Mouse (Mus musculus): ENCODE data around the gene Spock2. TPM values are rescaled to one million over a fixed set of nuclear protein-coding genes. Genes with fewer than 3 reads are reported as not detected.

The Spock2 gene
- 8.6 and 8.9 TPM in 2 replicates for polyA plus RNA-seq (2016; fragmentation: Nextera tagmentation; extraction: Ambion mirVana)

DNA sequence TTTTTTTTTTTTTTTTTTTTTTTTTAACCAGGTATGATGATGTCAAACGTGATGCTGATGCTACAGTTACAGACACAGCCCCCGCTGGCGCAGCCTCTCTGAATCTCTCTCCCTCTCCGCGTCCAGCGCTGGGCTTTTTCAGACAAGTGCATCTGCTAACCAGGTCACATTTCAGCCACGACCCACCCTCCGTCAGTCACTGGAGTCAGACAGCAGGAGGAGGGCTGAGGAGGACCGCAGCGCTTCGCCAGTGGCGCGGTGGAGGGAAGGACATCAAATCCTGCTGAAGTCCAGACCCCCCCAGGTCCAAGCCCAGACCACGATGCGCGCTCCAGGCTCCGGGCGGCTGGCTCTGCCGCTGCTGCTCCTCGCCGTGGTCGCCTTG, at the start of gene Spock2:
Spock2 (plus strand) TSS at position 74 of the 385 bp plus-strand sequence.
- H3K27me3 ChIP-seq (replicated peaks; ENCODE audit: low read depth, poor library complexity, severe bottlenecking): peaks cover 83% of the 10 kb centered on the region

DNA sequence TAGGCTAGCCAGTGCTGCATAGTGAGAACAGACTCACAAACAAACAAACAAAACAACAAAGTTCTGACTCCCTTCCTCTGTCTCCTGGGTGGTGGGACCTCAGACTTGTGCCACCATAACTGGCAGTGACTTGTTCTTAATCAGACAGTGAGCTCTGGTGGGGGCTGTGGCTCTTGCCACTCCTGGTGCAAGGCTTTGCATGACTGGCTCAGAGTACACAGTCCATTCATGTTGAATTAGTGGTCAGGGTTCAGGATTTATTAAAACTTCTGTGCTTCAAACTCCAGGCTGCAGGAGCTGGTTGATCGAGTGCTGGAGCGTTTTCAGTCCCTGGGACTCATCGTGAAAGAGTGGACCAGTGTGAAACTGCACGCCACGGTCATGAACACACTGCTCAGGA, 43.8 kb upstream of the Spock2 start:
- Histone ChIP-seq H3K27me3 (replicated peaks; ENCODE audit: low read depth, poor library complexity, severe bottlenecking) (no peaks in the 10 kb centered on the region), H3K9me3 (peaks cover 4% of the 10 kb centered on the region; the same call in 1 of the 2 replicates), H3K4me1 (peaks cover 6% of the 10 kb centered on the region), H3K4me3 (no peak overlapping the region), H3K36me3 (replicated peaks) (peaks cover 12% of the 10 kb centered on the region; the same call in 1 of the 2 replicates), H3K27ac (replicated peaks) (no peak overlapping the region)
- WGBS: 84% methylated on average over 5 of the region's 5 CpGs
- no peak for DNase-seq (ENCODE audit: low spot score)

More for the DNA sequence above, at the start of gene Spock2:
- H3K4me1 ChIP-seq: peaks cover 35% of the 10 kb centered on the region
- H3K4me3 ChIP-seq: peak within 1 kb of the TSS; percentile 65
- WGBS: under 1% methylated on average over 22 of the region's 22 CpGs
- peak; percentile 76 for DNase-seq (ENCODE audit: low spot score)
- peak within 1 kb of the TSS; percentile 61 for H3K27ac ChIP-seq (replicated peaks)
- H3K36me3 ChIP-seq (replicated peaks): no peaks in the 10 kb centered on the region
- no peaks in the 10 kb centered on the region for H3K9me3 ChIP-seq

DNA sequence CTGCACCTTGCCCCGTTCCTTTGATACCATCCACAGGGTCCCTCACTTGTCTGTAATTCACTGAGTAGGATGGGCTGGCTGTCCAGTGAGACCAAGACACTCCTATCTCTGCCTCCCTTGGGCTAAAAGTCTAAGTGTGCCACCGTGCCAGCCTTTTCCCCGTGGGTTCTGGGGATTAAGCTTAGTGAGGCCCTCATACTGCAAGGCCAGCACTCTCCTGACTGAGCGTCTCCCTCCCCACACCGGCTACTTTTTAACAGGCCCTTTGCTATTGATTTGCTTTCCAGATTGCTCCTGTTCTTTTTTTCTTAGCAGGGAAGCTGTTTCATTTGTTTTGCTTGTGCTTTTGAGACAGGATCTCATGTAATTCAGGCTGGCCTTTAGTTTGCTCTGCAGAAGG, 43.1 kb upstream of the Spock2 start:
- Histone ChIP-seq H3K27me3 (replicated peaks; ENCODE audit: low read depth, poor library complexity, severe bottlenecking) (no peaks in the 10 kb centered on the region), H3K4me3 (no peak overlapping the region), H3K36me3 (replicated peaks) (peaks cover 12% of the 10 kb centered on the region; the same call in 1 of the 2 replicates), H3K9me3 (peaks cover under 1% of the 10 kb centered on the region; the same call in 1 of the 2 replicates), H3K27ac (replicated peaks) (no peak overlapping the region), H3K4me1 (peaks cover 6% of the 10 kb centered on the region)
- WGBS: 48% methylated on average over 5 of the region's 5 CpGs
- DNase-seq (ENCODE audit: low spot score): no peak

DNA sequence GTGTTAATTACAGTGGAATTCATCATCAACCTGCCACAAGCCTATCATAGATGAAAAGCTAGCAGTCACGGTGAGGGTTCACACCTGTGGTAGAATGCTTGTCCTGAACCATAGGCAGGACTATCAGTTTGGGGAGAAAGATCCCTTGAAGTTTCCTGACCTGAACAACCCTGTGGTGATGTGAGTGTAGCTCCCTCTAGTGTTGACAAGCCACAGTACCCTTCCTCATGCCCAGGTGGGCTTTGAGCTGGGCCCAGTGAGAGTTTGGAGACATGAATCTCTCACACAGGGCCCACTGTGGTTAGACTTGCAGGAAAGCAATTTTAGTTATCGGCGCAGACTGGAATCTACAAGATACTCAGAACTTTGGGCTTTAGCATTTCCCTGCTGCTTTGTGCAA, 39.5 kb upstream of the Spock2 start:
- Histone ChIP-seq H3K9me3 (no peaks in the 10 kb centered on the region), H3K4me1 (no peaks in the 10 kb centered on the region), H3K27ac (replicated peaks) (no peak overlapping the region), H3K4me3 (no peak overlapping the region), H3K36me3 (replicated peaks) (peaks cover 12% of the 10 kb centered on the region; the same call in 1 of the 2 replicates), H3K27me3 (replicated peaks; ENCODE audit: low read depth, poor library complexity, severe bottlenecking) (no peaks in the 10 kb centered on the region)
- 78% methylated on average over 3 of the region's 3 CpGs for WGBS
- DNase-seq (ENCODE audit: low spot score): peak; percentile 47

DNA sequence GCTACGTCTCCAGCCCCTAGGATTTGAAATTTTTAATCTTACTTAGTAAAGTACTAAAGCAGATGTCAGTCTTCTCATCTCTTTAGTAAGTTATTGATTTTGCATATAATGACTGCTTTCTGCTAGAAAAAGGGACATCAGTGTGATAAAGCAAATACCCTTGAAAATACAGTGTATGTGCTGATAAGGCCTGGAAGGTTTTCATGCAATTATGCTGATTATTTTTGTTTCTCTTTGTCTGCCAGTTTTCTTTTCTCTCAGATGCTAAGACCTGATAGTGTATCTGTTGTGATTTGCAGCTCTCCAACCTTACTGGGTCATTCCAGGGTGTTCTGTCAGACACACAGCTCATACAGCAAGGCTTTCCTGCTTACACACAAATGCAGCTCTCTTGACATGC, 30.9 kb upstream of the Spock2 start:
- Histone ChIP-seq H3K9me3 (no peaks in the 10 kb centered on the region), H3K4me3 (no peak overlapping the region), H3K4me1 (peaks cover 6% of the 10 kb centered on the region), H3K36me3 (replicated peaks) (no peaks in the 10 kb centered on the region), H3K27ac (replicated peaks) (no peak overlapping the region), H3K27me3 (replicated peaks; ENCODE audit: low read depth, poor library complexity, severe bottlenecking) (no peaks in the 10 kb centered on the region)
- no peak for DNase-seq (ENCODE audit: low spot score)
- WGBS: 90% methylated on average over 1 of the region's 1 CpGs

DNA sequence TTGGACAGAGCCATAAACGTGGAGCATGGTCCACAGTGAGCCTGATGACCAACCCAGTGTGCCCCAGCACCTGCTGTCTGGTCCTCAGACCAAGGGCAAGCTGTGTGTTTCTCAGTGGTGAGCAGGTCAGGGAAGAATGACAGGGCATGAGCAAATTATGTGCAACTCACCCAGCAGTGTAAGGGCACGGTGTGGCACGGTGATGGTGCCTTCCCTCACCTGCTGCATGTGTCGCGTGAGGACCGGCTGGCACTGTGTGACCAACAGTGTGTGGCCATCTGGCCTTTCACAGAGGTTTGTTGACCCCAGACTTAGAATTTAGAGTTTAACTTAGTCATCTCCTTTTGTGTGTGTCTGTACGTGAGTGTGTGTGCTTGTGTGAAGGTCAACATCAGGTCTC, 28.8 kb upstream of the Spock2 start:
- WGBS: 94% methylated on average over 7 of the region's 7 CpGs
- no peaks in the 10 kb centered on the region for H3K36me3 ChIP-seq (replicated peaks)
- H3K4me3 ChIP-seq: no peak overlapping the region
- no peaks in the 10 kb centered on the region for H3K27me3 ChIP-seq (replicated peaks; ENCODE audit: low read depth, poor library complexity, severe bottlenecking)
- no peaks in the 10 kb centered on the region for H3K9me3 ChIP-seq
- no peak for DNase-seq (ENCODE audit: low spot score)
- H3K27ac ChIP-seq (replicated peaks): no peak overlapping the region
- peaks cover 22% of the 10 kb centered on the region for H3K4me1 ChIP-seq

DNA sequence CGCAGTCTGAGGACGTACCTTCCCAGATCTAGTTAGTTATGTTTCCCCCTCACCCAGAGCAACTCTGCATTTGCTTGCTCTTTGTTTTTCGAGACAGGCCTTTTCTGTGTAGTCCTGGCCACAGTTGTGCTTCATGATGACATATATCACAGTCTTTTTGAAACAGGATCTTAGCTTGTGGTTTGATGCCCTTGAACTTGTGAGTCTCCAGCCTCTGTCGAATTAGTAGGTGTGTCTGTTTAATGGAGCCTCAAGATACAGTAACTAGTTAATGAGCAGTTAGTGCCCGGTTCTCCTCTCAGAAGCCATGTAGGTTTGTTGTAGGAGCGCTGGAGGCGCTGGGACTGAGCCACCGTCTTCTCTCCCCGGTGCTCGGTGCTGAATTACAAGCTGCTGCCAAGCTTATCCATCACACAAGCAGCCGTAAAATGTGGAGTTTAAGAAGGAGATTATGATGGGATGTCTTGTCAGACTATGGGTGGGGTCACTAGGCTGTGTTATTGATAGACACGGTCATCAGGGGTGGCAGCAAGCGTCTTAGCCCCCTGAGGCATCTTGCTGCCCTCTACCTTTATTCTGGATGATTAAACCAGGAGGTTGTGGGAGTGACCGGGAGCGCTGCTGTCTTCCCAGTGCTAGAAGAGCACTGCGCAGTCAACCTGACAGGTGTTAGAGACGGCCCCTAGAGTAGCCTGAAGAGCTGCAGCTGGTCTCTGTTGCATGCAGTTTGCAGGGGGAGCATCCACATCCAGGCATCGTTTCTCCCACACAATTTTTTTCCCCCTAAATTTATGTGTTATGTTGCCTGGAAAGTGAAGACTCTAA, 28.1 kb upstream of the Spock2 start:
- no peak for DNase-seq (ENCODE audit: low spot score)
- WGBS: 78% methylated on average over 18 of the region's 18 CpGs
- Histone ChIP-seq H3K4me1 (peaks cover 22% of the 10 kb centered on the region), H3K36me3 (replicated peaks) (no peaks in the 10 kb centered on the region), H3K4me3 (no peak overlapping the region), H3K27me3 (replicated peaks; ENCODE audit: low read depth, poor library complexity, severe bottlenecking) (no peaks in the 10 kb centered on the region), H3K9me3 (no peaks in the 10 kb centered on the region), H3K27ac (replicated peaks) (no peak overlapping the region; the same call in 1 of the 2 replicates)

DNA sequence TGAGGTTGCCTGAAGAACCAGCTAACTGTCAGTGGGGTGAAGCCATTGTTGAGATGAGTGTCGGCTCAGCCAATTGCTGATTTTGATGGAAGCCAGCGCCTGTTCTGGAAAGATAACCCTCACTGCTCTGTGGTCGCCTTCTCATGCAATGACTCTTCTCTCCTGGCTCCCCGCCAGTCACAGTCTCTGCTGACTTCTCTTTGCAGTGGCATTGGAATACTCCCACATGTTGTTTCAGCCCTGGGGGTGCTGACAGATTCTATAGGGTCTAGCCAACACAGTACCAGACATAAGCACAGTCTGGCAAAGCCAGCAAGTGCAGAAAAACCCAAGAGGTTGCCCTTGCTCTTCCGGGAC, 27.5 kb upstream of the Spock2 start:
- Histone ChIP-seq H3K36me3 (replicated peaks) (no peaks in the 10 kb centered on the region), H3K27ac (replicated peaks) (no peak overlapping the region), H3K9me3 (no peaks in the 10 kb centered on the region), H3K4me1 (peaks cover 22% of the 10 kb centered on the region), H3K27me3 (replicated peaks; ENCODE audit: low read depth, poor library complexity, severe bottlenecking) (no peaks in the 10 kb centered on the region), H3K4me3 (no peak overlapping the region)
- 84% methylated on average over 5 of the region's 5 CpGs for WGBS
- DNase-seq (ENCODE audit: low spot score): no peak

DNA sequence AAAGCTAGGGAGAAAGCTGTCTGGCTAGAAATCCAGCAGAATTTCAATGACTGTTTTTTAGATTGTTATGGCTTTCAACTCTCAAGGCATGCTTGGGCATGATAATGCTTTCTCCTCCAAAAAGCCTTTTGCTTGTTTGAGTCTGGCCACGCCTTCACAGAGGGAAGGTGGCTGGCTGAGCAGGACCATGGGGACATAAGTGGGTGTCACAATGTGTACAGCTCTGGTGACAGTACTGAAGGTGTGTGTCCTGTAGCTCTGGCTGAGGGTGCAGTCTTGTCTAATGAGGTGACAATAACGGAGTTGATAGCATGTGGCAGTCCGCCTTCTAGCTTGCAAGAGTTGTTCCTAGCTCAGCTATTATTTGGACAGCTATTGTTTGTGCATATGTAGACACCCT, 25.8 kb upstream of the Spock2 start:
- H3K9me3 ChIP-seq: no peaks in the 10 kb centered on the region
- no peaks in the 10 kb centered on the region for H3K36me3 ChIP-seq (replicated peaks)
- H3K27ac ChIP-seq (replicated peaks): no peak overlapping the region
- no peak overlapping the region for H3K4me3 ChIP-seq
- DNase-seq (ENCODE audit: low spot score): no peak
- peaks cover 22% of the 10 kb centered on the region for H3K4me1 ChIP-seq
- H3K27me3 ChIP-seq (replicated peaks; ENCODE audit: low read depth, poor library complexity, severe bottlenecking): no peaks in the 10 kb centered on the region
- 86% methylated on average over 3 of the region's 3 CpGs for WGBS

DNA sequence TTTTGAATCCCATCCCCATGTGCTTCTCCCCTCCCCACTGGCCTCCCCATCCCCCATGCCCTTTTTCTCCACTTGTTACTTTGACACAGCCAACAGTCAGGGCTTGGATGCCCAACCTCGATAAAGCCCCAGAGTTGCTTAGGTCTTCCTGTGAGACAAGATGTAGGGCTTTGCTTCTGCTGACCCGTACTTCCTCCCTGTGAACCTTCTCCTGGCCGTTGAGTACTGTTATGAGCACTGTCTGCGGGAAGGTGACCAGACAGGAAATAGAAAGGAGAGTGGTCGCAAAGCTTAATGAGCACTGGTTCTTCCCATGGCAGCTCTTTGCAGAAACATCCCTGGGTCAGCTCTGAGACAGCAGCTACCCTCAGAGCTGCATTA, 25.4 kb upstream of the Spock2 start:
- Histone ChIP-seq H3K27ac (replicated peaks) (0 out of 2 replicates have a peak overlapping the region, but pooled peaks have one; percentile 37), H3K4me3 (no peak overlapping the region), H3K4me1 (peaks cover 22% of the 10 kb centered on the region), H3K27me3 (replicated peaks; ENCODE audit: low read depth, poor library complexity, severe bottlenecking) (no peaks in the 10 kb centered on the region), H3K9me3 (no peaks in the 10 kb centered on the region), H3K36me3 (replicated peaks) (no peaks in the 10 kb centered on the region)
- WGBS: 49% methylated on average over 5 of the region's 5 CpGs
- DNase-seq (ENCODE audit: low spot score): no peak

DNA sequence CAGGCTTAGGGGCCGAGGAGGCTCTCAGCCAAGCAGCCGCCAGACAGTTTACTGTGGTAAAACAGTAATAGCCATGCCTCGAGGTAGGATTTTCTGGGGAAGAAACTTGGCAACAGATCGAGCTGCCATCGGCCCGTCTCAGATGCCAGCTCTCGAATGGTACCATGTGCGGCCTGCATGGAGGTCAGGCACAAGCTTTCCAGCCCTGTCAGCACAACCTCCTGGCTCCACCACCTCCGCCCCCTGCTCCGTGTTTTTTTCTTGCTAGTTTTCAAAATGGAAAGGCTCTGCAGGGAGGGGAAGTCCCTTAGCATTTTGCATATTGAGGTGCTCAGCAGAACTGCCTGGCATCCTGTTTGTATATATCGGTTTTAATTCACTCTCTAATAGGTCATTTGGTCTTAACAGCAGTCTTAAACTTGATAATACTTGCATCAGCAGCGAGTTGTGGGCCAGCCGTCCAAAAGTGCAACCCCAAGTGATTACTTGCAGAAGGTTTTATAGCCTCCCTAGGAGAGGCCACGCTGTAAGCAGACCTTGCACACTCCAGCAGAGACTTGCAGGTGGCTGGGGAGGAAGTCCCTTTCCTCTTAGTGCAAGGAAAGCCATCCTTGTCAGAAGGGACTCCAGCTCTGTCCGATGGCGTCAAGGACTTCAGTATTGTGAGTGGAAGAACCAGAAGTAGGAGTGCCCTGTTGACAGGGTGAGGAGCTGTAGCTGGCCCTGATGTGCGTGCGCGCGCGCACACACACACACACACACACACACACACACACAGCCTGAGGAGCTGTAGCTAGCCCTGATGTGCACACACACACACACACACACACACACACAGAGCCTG, 24.8 kb upstream of the Spock2 start:
- Histone ChIP-seq H3K27me3 (replicated peaks; ENCODE audit: low read depth, poor library complexity, severe bottlenecking) (no peaks in the 10 kb centered on the region), H3K4me1 (peaks cover 22% of the 10 kb centered on the region), H3K9me3 (no peaks in the 10 kb centered on the region), H3K27ac (replicated peaks) (0 out of 2 replicates have a peak overlapping the region, but pooled peaks have one; percentile 37), H3K36me3 (replicated peaks) (no peaks in the 10 kb centered on the region), H3K4me3 (no peak overlapping the region)
- WGBS: 75% methylated on average over 21 of the region's 21 CpGs
- no peak for DNase-seq (ENCODE audit: low spot score)

DNA sequence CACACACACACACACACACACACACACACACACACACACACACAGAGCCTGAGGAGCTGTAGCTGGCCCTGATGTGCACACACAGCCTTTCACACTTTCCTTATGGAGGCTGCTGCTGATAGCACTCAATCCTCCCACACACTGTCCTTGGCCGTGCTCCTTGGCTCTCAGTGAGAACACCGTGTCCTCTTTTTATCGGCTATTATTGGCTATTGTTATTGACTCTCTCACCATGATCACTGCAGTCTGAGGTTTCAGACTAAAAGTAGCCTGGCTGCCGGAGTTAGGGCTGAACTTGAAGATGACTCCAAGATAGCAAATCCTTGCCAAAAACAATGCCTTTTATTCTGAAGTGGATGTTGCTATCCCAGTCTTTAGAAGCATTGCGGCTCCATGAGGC, 24.1 kb upstream of the Spock2 start:
- no peaks in the 10 kb centered on the region for H3K36me3 ChIP-seq (replicated peaks)

More for the DNA sequence above, 24.1 kb upstream of the Spock2 start:
- Histone ChIP-seq H3K9me3 (no peaks in the 10 kb centered on the region), H3K4me3 (no peak overlapping the region), H3K4me1 (peaks cover 22% of the 10 kb centered on the region), H3K27ac (replicated peaks) (no peak overlapping the region), H3K27me3 (replicated peaks; ENCODE audit: low read depth, poor library complexity, severe bottlenecking) (no peaks in the 10 kb centered on the region)
- DNase-seq (ENCODE audit: low spot score): no peak
- WGBS: 84% methylated on average over 5 of the region's 5 CpGs

All from embryonic facial prominence, embryonic 10.5 days (tissue).